Mouse (Mus musculus) hindbrain, embryonic 12.5 days (tissue): ENCODE measurements around the gene Stard10. TPM values are rescaled to one million over a fixed set of nuclear protein-coding genes. Genes with fewer than 3 reads are reported as not detected.
A peak's percentile ranks its signal among the peaks of the same experiment; 100 is the strongest.

ENCODE experiments used
- ATAC-seq: fragments of 200-750 bp; cut with Nextera tagmentation; 2 replicates; pipeline ENCODE4 v1.8.0; 2017; ENCODE audit warnings: moderate TSS enrichment; ENCODE audit not compliant: low FRiP score
- H3K27ac ChIP-seq: fragments of 300-500 bp; sonication (generic); 2 replicates; pipeline ENCODE4 v1.5.1; 2016; ENCODE audit warnings: mild to moderate bottlenecking
- H3K27me3 ChIP-seq: fragments of 300-500 bp; sonication (generic); 2 replicates; pipeline ENCODE4 v1.6.1; 2016; ENCODE audit warnings: mild to moderate bottlenecking
- H3K36me3 ChIP-seq: fragments of 300-500 bp; sonication (generic); 2 replicates; pipeline ENCODE4 v1.6.1; 2016; ENCODE audit warnings: mild to moderate bottlenecking
- H3K4me1 ChIP-seq: fragments of 300-500 bp; sonication (generic); 2 replicates; pipeline ENCODE4 v1.6.1; 2016
- H3K4me2 ChIP-seq: fragments of 300-500 bp; sonication (generic); replicated peaks from 2 replicates; pipeline ENCODE4 v1.6.1; 2016; ENCODE audit warnings: mild to moderate bottlenecking
- H3K4me3 ChIP-seq: fragments of 300-500 bp; sonication (generic); 2 replicates; pipeline ENCODE4 v1.5.1; 2016; ENCODE audit warnings: mild to moderate bottlenecking
- H3K9ac ChIP-seq: fragments of 300-500 bp; sonication (generic); 2 replicates; pipeline ENCODE4 v1.6.1; 2016; ENCODE audit warnings: mild to moderate bottlenecking, moderate library complexity
- H3K9me3 ChIP-seq: fragments of 300-500 bp; sonication (generic); replicated peaks from 2 replicates; pipeline ENCODE4 v1.6.1; 2016; ENCODE audit warnings: mild to moderate bottlenecking
- WGBS: fragments of 180-500 bp; shearing (Covaris S2); methylation state at CpG from one replicate; pipeline ENCODE4 v1.1.7; 2016; 5-methylcytosine and 5-hydroxymethylcytosine counted together
- polyA plus RNA-seq: library from polyadenylated mRNA; unstranded; fragments of >200 nt; fragmentation: Nextera tagmentation; extraction: Ambion mirVana; gene quantifications from 2 replicates; pipeline ENCODE4 v1.2.1, GENCODE M21; 2016

Gene Stard10
- polyA plus RNA-seq, 1 experiment from 2014 or later: 11.5 TPM

GRCm38 (mm10) chr7:101292086-101292485 is 24.8 kb upstream of the Stard10 start:
- Histone ChIP-seq H3K4me2 (no peak overlapping the region), H3K4me3 (no peak overlapping the region), H3K9ac (no peak overlapping the region), H3K4me1 (peaks cover 10% of the 10 kb centered on the region), H3K9me3 (no peaks in the 10 kb centered on the region), H3K27me3 (0 out of 2 replicates have a peak, but pooled peaks cover 3% of the 10 kb centered on the region), H3K36me3 (peaks cover 12% of the 10 kb centered on the region; the same call in 1 of the 2 replicates), H3K27ac (no peak overlapping the region)
- no peak for ATAC-seq
- 72% methylated on average over 4 of the region's 4 CpGs for WGBS

GRCm38 (mm10) chr7:101292696-101293095 is 24.2 kb upstream of the Stard10 start:
- Histone ChIP-seq H3K4me1 (peaks cover 11% of the 10 kb centered on the region), H3K9ac (no peak overlapping the region), H3K4me2 (no peak overlapping the region), H3K36me3 (peaks cover 12% of the 10 kb centered on the region; the same call in 1 of the 2 replicates), H3K27ac (no peak overlapping the region), H3K9me3 (no peaks in the 10 kb centered on the region), H3K27me3 (peaks cover 8% of the 10 kb centered on the region), H3K4me3 (no peak overlapping the region)
- no peak for ATAC-seq
- WGBS: 93% methylated on average over 1 of the region's 1 CpGs

DNA sequence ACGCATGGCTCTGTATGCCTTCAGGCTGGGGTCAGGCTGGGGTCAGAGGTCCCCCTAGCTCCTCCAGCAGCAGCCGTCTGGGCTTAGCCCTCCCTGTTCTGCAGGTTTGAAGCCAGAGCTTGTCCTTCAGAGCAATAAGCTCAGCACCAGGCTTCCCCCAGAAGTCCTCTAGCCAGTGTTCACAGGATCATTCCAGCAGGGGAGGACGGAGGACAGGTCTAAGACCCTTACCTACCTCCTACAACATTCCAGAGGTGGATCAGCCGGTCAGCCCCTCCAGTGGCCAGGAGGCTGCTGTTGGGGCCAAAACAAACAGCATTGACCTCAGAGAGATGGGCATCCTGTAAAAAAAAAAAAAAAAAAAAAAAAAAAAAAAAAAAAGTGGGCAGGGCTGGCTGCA is 23.7 kb upstream of the Stard10 start:
- H3K27ac ChIP-seq: no peak overlapping the region
- H3K9ac ChIP-seq: no peak overlapping the region
- no peak overlapping the region for H3K4me3 ChIP-seq
- 58% methylated on average over 4 of the region's 4 CpGs for WGBS
- H3K9me3 ChIP-seq: no peaks in the 10 kb centered on the region
- peaks cover 13% of the 10 kb centered on the region for H3K27me3 ChIP-seq
- peaks cover 11% of the 10 kb centered on the region for H3K4me1 ChIP-seq
- ATAC-seq: no peak
- no peak overlapping the region for H3K4me2 ChIP-seq
- H3K36me3 ChIP-seq: peaks cover 12% of the 10 kb centered on the region; the same call in 1 of the 2 replicates

- no peak for ATAC-seq
- no peak overlapping the region for H3K27ac ChIP-seq
- 42% methylated on average over 4 of the region's 4 CpGs for WGBS
These were observed 23.3 kb upstream of the Stard10 start for GRCm38 (mm10) chr7:101293611-101294010.

DNA sequence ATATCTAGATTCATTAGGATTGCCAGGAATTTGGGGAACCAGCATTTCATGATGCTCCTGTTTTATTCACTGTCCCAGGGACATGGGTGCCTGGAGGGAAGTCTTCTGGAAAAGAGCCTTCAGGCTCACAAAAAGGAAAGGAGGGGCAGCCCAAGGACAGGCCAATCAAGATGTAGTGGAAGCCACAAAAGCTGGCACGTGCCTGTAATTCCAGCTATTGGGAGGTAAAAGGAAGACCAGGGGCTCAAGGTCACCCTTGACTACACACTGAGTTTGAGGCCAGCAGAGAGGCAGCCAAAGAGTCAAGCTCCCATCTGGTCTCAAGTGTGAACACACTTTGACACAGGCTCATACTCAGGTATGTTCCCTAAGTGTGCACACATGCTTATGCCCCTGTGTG is 21.4 kb upstream of the Stard10 start:
- no peaks in the 10 kb centered on the region for H3K9me3 ChIP-seq
- H3K27ac ChIP-seq: no peak overlapping the region
- H3K9ac ChIP-seq: no peak overlapping the region
- 60% methylated on average over 1 of the region's 1 CpGs for WGBS
- no peak overlapping the region for H3K4me2 ChIP-seq
- no peak for ATAC-seq
- no peak overlapping the region for H3K4me3 ChIP-seq
- peaks cover 3% of the 10 kb centered on the region; the same call in 1 of the 2 replicates for H3K36me3 ChIP-seq
- H3K27me3 ChIP-seq: peaks cover 28% of the 10 kb centered on the region
- peaks cover 11% of the 10 kb centered on the region for H3K4me1 ChIP-seq

More at GRCm38 (mm10) chr7:101293611-101294010, 23.3 kb upstream of the Stard10 start:
- Histone ChIP-seq H3K27me3 (peaks cover 13% of the 10 kb centered on the region), H3K9ac (no peak overlapping the region), H3K4me1 (peaks cover 11% of the 10 kb centered on the region), H3K9me3 (no peaks in the 10 kb centered on the region), H3K36me3 (peaks cover 12% of the 10 kb centered on the region; the same call in 1 of the 2 replicates), H3K4me2 (no peak overlapping the region), H3K4me3 (no peak overlapping the region)

GRCm38 (mm10) chr7:101296252-101297022 is 20.4 kb upstream of the Stard10 start:
- peak; percentile 81 for ATAC-seq
- no peaks in the 10 kb centered on the region for H3K9me3 ChIP-seq
- H3K9ac ChIP-seq: peak overlapping the region; percentile 61
- peaks cover 31% of the 10 kb centered on the region for H3K27me3 ChIP-seq
- H3K36me3 ChIP-seq: no peaks in the 10 kb centered on the region
- peaks cover 15% of the 10 kb centered on the region for H3K4me1 ChIP-seq
- peak overlapping the region; percentile 63 for H3K4me2 ChIP-seq
- WGBS: 11% methylated on average over 35 of the region's 35 CpGs
- H3K27ac ChIP-seq: 0 out of 2 replicates have a peak overlapping the region, but pooled peaks have one; percentile 17
- peak overlapping the region; percentile 29 for H3K4me3 ChIP-seq

DNA sequence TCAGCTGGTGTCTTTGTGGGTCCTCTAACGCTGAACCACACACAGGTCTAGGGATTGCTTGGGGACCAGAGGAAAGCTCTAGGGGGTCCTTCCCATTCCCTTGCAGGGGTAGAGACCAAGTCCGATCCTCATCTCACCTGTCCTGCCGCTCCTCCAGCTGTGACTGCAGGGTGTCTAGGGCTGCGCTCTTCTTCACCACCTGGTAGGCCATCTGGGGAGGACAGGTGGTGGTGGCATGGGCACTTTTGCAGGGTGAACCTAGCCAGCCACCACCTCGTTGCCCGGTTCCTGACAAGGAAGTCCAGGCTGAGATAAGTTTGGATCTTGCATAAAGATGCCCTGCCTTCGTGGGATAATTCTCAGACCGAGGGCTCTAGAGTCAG is 19.9 kb upstream of the Stard10 start:
- WGBS: 24% methylated on average over 8 of the region's 8 CpGs
- Histone ChIP-seq H3K36me3 (no peaks in the 10 kb centered on the region), H3K4me1 (peaks cover 15% of the 10 kb centered on the region), H3K4me2 (peak overlapping the region; percentile 63), H3K4me3 (peak overlapping the region; percentile 29), H3K27ac (0 out of 2 replicates have a peak overlapping the region, but pooled peaks have one; percentile 17), H3K9me3 (no peaks in the 10 kb centered on the region), H3K9ac (peak overlapping the region; percentile 61), H3K27me3 (peaks cover 31% of the 10 kb centered on the region)
- no peak for ATAC-seq

DNA sequence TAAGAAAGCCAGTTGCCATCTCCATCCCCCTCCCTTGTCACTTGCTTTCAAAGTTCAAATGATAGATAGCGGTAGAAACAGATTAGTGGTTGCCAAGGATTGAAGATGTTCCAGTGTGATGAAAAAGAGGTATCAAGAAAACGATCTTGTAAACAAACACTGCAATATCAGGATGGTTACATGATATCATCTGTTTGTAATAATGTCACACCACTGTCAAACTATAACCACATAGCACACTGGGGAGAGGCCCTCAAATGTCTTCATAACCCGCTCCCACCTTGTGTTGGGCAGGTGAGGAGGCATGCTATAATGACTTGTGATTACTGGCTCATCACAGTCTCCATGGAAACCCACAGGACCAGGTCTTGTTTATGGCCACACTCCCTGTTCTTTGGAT is 18.5 kb upstream of the Stard10 start:
- Histone ChIP-seq H3K9ac (no peak overlapping the region), H3K9me3 (no peaks in the 10 kb centered on the region), H3K36me3 (no peaks in the 10 kb centered on the region), H3K4me1 (peaks cover 21% of the 10 kb centered on the region), H3K4me3 (no peak overlapping the region), H3K27me3 (peaks cover 31% of the 10 kb centered on the region), H3K4me2 (no peak overlapping the region), H3K27ac (no peak overlapping the region)
- no peak for ATAC-seq
- WGBS: 87% methylated on average over 3 of the region's 3 CpGs

- Histone ChIP-seq H3K4me1 (peaks cover 17% of the 10 kb centered on the region), H3K9ac (peak overlapping the region; percentile 63), H3K27me3 (peaks cover 31% of the 10 kb centered on the region), H3K4me2 (peak overlapping the region; percentile 76), H3K4me3 (peak overlapping the region; percentile 60), H3K9me3 (no peaks in the 10 kb centered on the region), H3K36me3 (no peaks in the 10 kb centered on the region), H3K27ac (0 out of 2 replicates have a peak overlapping the region, but pooled peaks have one; percentile 1)
- WGBS: under 1% methylated on average over 30 of the region's 30 CpGs
- peak; percentile 4; the same call in 1 of the 2 replicates for ATAC-seq
These were observed 15.5 kb upstream of the Stard10 start for GRCm38 (mm10) chr7:101301361-101301880.

DNA sequence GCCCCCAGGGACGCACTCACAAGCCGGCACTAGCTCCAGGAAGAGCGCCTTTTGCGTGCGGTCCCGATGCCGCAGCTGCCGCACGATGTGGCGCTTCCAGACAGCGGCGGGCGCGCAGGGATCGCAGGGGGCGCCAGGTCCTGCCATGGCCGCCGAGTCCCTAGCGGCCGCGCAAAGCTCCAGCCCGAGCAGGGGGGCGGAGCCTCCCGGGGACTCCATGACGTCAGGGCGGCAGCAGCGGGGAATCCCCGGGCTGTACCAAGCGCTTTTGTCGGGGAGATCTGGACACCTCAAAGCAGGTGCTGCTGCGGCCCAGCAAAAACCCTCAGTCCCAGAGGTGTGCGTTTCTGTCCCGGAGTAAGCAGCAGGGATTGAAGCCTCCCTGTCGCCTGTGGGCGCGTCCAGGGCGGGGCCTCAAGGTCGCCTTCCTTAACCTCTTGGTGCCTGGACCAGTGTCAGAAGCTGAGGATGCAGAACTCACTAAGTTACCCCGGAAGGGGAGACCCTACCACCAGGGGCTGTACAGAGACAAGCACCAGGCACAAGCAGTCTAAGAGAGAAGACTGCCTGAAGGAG is 14.9 kb upstream of the Stard10 start, which contains the start of gene Atg16l2:
Atg16l2 (minus strand) TSS at position 371 of the 576 bp plus-strand sequence.
- peak; percentile 97 for ATAC-seq
- Histone ChIP-seq H3K9me3 (no peaks in the 10 kb centered on the region), H3K4me2 (peak within 1 kb of the TSS; percentile 76), H3K9ac (peak within 1 kb of the TSS; percentile 63), H3K4me3 (peak within 1 kb of the TSS; percentile 60), H3K4me1 (peaks cover 13% of the 10 kb centered on the region), H3K36me3 (no peaks in the 10 kb centered on the region), H3K27me3 (peaks cover 29% of the 10 kb centered on the region), H3K27ac (peak within 1 kb of the TSS; percentile 48)
- WGBS: under 1% methylated on average over 38 of the region's 39 CpGs

DNA sequence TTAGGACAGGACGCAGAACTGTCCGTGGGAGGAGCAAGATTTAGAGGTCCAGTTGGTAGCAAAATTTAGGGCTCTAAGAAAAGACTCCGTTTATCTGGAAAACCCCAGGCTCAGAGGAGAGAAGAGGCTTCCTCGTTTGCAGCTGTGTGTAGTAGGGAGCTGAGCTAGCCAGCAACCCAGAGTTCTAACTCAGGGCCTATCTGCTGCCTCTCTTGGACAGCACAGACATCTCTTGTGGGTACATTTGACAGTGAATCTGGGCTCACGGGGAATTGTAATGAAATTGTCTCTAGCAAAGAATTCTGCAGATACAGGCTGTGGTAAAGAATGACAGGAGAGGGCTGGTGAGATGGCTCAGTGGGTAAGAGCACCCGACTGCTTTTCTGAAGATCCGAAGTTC is 14.2 kb upstream of the Stard10 start:
- Histone ChIP-seq H3K9me3 (no peaks in the 10 kb centered on the region), H3K4me3 (peak overlapping the region; percentile 60), H3K4me2 (peak overlapping the region; percentile 76), H3K27ac (peak overlapping the region; percentile 48), H3K4me1 (peaks cover 11% of the 10 kb centered on the region), H3K36me3 (no peaks in the 10 kb centered on the region), H3K9ac (peak overlapping the region; percentile 63; the same call in 1 of the 2 replicates), H3K27me3 (peaks cover 23% of the 10 kb centered on the region)
- 29% methylated on average over 7 of the region's 7 CpGs for WGBS
- no peak for ATAC-seq

DNA sequence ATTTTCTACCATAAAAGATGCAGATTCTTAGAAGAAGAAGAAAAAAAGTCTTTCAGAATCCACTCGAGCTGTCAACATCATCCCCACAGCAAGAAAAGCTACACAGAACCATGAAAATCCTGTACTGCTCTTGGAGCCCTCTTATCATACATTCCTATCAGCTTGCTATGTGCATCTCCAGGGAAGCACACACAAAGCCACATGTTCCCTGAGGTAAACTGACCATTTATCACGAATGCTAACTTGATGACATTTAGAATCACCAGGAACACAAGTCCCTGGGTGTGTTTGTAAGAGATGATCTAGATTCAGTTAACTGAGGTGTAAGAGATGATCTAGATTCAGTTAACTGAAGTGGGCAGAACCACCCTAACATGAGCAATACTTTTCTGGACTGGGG is 10.0 kb upstream of the Stard10 start:
- H3K36me3 ChIP-seq: no peaks in the 10 kb centered on the region
- 53% methylated on average over 2 of the region's 2 CpGs for WGBS

More for the DNA sequence above, 10.0 kb upstream of the Stard10 start:
- Histone ChIP-seq H3K27ac (no peak overlapping the region), H3K9me3 (no peaks in the 10 kb centered on the region), H3K27me3 (no peaks in the 10 kb centered on the region), H3K9ac (no peak overlapping the region), H3K4me1 (peaks cover 10% of the 10 kb centered on the region), H3K4me2 (no peak overlapping the region), H3K4me3 (no peak overlapping the region)
- ATAC-seq: no peak
